Mouse (Mus musculus) midbrain, embryonic 13.5 days (tissue): ENCODE results near the gene Ccdc6. TPM values are rescaled to one million over a fixed set of nuclear protein-coding genes. Genes with fewer than 3 reads are reported as not detected.
A peak's percentile ranks its signal among the peaks of the same experiment; 100 is the strongest.

Experiments
- ATAC-seq: fragments of 200-750 bp; cut with Nextera tagmentation; 2 replicates; pipeline ENCODE4 v1.8.0; 2017; ENCODE audit warnings: mild to moderate bottlenecking, moderate TSS enrichment, moderate library complexity
- H3K27ac ChIP-seq: fragments of 300-500 bp; sonication (generic); 2 replicates; pipeline ENCODE4 v1.5.1; 2015; ENCODE audit warnings: inconsistent platforms, mild to moderate bottlenecking, moderate library complexity
- H3K27me3 ChIP-seq: fragments of 300-500 bp; sonication (generic); 2 replicates; pipeline ENCODE4 v1.6.1; 2015; ENCODE audit warnings: mild to moderate bottlenecking, inconsistent platforms
- H3K36me3 ChIP-seq: fragments of 300-500 bp; sonication (generic); 2 replicates; pipeline ENCODE4 v1.6.1; 2015; ENCODE audit warnings: mild to moderate bottlenecking, inconsistent platforms
- H3K4me1 ChIP-seq: fragments of 300-500 bp; sonication (generic); replicated peaks from 2 replicates; pipeline ENCODE4 v1.6.1; 2015; ENCODE audit warnings: inconsistent platforms
- H3K4me2 ChIP-seq: fragments of 300-500 bp; sonication (generic); replicated peaks from 2 replicates; pipeline ENCODE4 v1.6.1; 2015; ENCODE audit warnings: moderate library complexity, mild to moderate bottlenecking, inconsistent platforms
- H3K4me3 ChIP-seq: fragments of 300-500 bp; sonication (generic); replicated peaks from 2 replicates; pipeline ENCODE4 v1.5.1; 2015; ENCODE audit warnings: mild to moderate bottlenecking, inconsistent platforms
- H3K9ac ChIP-seq: fragments of 300-500 bp; sonication (generic); replicated peaks from 2 replicates; pipeline ENCODE4 v1.6.1; 2015; ENCODE audit warnings: mild to moderate bottlenecking, inconsistent platforms
- H3K9me3 ChIP-seq: fragments of 300-500 bp; sonication (generic); 2 replicates; pipeline ENCODE4 v1.6.1; 2016; ENCODE audit warnings: mild to moderate bottlenecking, inconsistent platforms
- whole genome bisulfite sequencing: fragments of 180-500 bp; shearing (Covaris S2); methylation state at CpG from one replicate; pipeline ENCODE4 v1.1.7; 2015; 5-methylcytosine and 5-hydroxymethylcytosine counted together
- polyA plus RNA-seq: library from polyadenylated mRNA; unstranded; fragments of >200 nt; fragmentation: Nextera tagmentation; extraction: Ambion mirVana; gene quantifications from 2 replicates; pipeline ENCODE4 v1.2.1, GENCODE M21; 2015

Gene Ccdc6
- polyA plus RNA-seq, 1 experiment from 2014 or later = 21.7 TPM

GRCm38 (mm10) chr10:70097291-70097901 lies 475 bp downstream of the Ccdc6 start:
- H3K4me3 ChIP-seq = peak overlapping the region; percentile 99
- H3K4me2 ChIP-seq = peak overlapping the region; percentile 82
- ATAC-seq = peak; percentile 53
- WGBS = under 1% methylated on average over 54 of the region's 58 CpGs
- peaks cover 9% of the 10 kb centered on the region; the same call in 1 of the 2 replicates for H3K36me3 ChIP-seq
- peak overlapping the region; percentile 95 for H3K9ac ChIP-seq
- H3K27ac ChIP-seq = peak overlapping the region; percentile 85
- peaks cover 46% of the 10 kb centered on the region for H3K4me1 ChIP-seq
- no peaks in the 10 kb centered on the region for H3K9me3 ChIP-seq
- no peaks in the 10 kb centered on the region for H3K27me3 ChIP-seq

DNA sequence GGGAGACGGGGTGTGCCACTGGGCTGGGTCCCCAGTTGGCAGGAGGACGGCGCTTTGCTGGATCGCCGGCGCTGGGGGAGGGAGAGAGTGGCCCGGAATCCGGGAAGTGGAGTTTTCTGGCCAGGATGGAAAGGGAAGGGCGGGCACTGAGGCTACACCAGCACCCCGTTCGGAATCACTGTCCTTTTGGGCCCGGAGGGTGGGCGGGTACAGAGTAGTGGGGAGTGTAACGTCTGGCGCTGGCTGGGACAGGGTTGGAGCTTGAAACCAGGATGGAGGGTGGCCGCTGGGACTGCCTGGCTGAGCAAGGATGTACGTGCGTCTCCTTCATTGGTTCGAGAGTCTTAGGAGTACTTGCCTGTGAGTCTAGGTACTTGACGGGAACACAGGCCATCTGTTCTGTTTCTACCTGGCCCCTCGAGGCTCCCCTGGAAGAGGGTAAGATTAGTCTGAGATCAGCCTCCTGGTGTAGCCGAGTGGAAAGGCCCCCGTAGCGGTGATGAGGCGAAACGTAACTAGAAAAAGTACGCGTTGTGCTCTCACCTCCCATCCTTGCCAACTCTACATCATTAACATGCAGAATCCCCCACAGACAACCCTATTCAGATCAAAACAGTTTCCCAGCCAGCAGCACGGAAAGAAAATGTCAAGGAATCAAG lies 1.1 kb downstream of the Ccdc6 start:
- H3K9me3 ChIP-seq = no peaks in the 10 kb centered on the region
- H3K36me3 ChIP-seq = peaks cover 11% of the 10 kb centered on the region
- peak overlapping the region; percentile 82 for H3K4me2 ChIP-seq
- peak overlapping the region; percentile 95 for H3K9ac ChIP-seq
- peak overlapping the region; percentile 99 for H3K4me3 ChIP-seq
- peak overlapping the region; percentile 85 for H3K27ac ChIP-seq
- peaks cover 46% of the 10 kb centered on the region for H3K4me1 ChIP-seq
- ATAC-seq = peak; percentile 73
- no peaks in the 10 kb centered on the region for H3K27me3 ChIP-seq
- WGBS = under 1% methylated on average over 29 of the region's 29 CpGs

DNA sequence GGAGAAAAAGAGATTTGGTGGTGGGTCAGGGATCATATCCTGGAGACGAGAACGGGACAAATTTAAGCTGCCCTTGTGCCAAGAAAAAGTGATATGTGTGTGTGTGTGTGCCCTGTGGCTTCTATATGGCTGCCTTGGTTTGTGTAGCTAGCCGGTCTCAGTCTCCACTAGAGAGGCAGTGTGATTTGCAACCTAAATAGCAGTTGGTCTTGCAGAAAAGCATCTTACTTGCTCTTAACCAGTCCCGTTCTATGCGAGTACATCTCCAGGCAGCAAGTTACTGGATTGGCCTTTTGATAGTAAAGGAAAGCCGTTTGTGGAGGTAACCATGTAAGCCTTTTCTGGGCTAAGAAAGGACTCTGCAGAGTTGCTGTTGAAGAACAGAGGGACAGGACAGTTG lies 1.7 kb downstream of the Ccdc6 start:
- peak overlapping the region; percentile 99 for H3K4me3 ChIP-seq
- ATAC-seq = no peak
- peaks cover 46% of the 10 kb centered on the region for H3K4me1 ChIP-seq
- peak overlapping the region; percentile 82 for H3K4me2 ChIP-seq
- peak overlapping the region; percentile 95 for H3K9ac ChIP-seq
- H3K27me3 ChIP-seq = no peaks in the 10 kb centered on the region
- H3K36me3 ChIP-seq = peaks cover 16% of the 10 kb centered on the region
- no peaks in the 10 kb centered on the region for H3K9me3 ChIP-seq
- 5% methylated on average over 6 of the region's 6 CpGs for WGBS
- peak overlapping the region; percentile 85 for H3K27ac ChIP-seq

DNA sequence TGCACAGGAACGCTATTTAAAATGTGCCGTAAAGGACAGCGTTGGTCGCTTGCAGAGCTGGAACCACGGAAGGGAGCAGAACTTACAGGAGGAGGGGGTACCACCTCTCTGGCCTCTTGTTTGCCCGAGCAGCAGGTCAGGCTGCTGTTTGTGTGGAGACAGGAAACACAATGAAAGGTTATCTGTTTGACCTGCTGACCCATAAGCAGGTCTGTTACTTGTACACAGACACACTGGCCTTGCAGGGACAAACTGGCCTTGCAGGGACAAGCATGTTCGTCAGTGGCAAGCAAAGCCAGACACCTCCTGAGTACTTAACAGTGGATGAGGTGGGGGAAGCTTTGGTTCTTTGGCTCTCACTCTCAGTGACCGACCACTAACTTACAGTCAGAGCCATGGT lies 2.1 kb downstream of the Ccdc6 start:
- H3K4me3 ChIP-seq = peak overlapping the region; percentile 99
- H3K4me1 ChIP-seq = peaks cover 46% of the 10 kb centered on the region
- no peaks in the 10 kb centered on the region for H3K9me3 ChIP-seq
- H3K36me3 ChIP-seq = peaks cover 20% of the 10 kb centered on the region
- peak overlapping the region; percentile 95 for H3K9ac ChIP-seq
- no peak for ATAC-seq
- 43% methylated on average over 8 of the region's 8 CpGs for WGBS
- H3K27ac ChIP-seq = peak overlapping the region; percentile 85
- peak overlapping the region; percentile 82 for H3K4me2 ChIP-seq
- H3K27me3 ChIP-seq = no peaks in the 10 kb centered on the region

DNA sequence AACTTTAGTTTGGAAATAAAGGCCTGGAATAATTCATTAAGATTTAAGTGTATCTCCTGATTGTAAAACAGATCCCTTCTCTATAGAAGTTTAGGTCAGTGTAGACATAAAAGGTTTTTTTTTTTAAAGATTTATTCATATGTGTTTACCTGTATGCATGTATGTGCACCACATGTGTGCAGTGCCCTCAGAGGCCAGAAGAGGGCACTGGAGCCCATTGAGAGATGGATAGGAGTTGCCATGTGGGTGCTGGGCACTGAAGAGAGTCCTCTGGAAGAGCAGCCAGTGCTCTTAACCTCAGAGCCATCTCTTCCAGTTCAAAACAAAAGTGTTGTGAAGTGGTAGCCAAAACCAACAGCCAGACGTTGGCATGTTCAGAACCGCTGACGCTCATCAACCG lies 5.2 kb downstream of the Ccdc6 start:
- no peaks in the 10 kb centered on the region for H3K27me3 ChIP-seq
- no peak for ATAC-seq
- WGBS = 99% methylated on average over 4 of the region's 4 CpGs
- H3K4me3 ChIP-seq = no peak overlapping the region
- H3K9me3 ChIP-seq = no peaks in the 10 kb centered on the region
- H3K36me3 ChIP-seq = peaks cover 27% of the 10 kb centered on the region
- H3K4me1 ChIP-seq = peaks cover 26% of the 10 kb centered on the region
- H3K9ac ChIP-seq = no peak overlapping the region
- H3K27ac ChIP-seq = no peak overlapping the region
- H3K4me2 ChIP-seq = no peak overlapping the region

- Histone ChIP-seq H3K9me3 (no peaks in the 10 kb centered on the region), H3K27ac (no peak overlapping the region), H3K4me1 (peaks cover 14% of the 10 kb centered on the region), H3K9ac (no peak overlapping the region), H3K4me3 (no peak overlapping the region), H3K27me3 (no peaks in the 10 kb centered on the region), H3K4me2 (no peak overlapping the region), H3K36me3 (peaks cover 17% of the 10 kb centered on the region)
- 75% methylated on average over 12 of the region's 13 CpGs for WGBS
- no peak for ATAC-seq
Measured at GRCm38 (mm10) chr10:70108016-70108415, 11.1 kb downstream of the Ccdc6 start.

DNA sequence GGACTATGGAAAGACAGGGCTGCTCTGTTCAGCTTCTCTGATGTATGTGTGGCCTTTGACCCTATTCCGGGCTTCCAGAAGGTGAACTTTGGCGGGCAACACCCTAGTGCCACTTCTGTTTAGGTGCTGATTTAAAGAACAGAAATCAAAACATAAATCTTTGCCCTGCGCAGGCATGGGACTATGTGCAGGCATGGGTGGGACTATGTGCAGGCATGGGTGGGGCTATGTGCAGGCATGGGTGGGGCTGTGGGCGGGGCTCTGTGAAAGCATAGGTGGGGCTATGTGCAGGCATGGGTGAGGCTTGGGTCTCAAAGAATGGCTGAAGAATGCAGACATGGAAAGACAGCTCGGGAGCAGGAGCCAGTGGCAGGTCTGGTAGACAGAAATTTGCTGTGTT lies 13.1 kb downstream of the Ccdc6 start:
- whole genome bisulfite sequencing = 80% methylated on average over 5 of the region's 5 CpGs
- H3K27me3 ChIP-seq = no peaks in the 10 kb centered on the region
- no peak overlapping the region for H3K27ac ChIP-seq
- peaks cover 14% of the 10 kb centered on the region for H3K4me1 ChIP-seq
- no peak for ATAC-seq
- no peaks in the 10 kb centered on the region for H3K9me3 ChIP-seq
- H3K4me3 ChIP-seq = no peak overlapping the region
- no peak overlapping the region for H3K4me2 ChIP-seq
- H3K9ac ChIP-seq = no peak overlapping the region
- H3K36me3 ChIP-seq = peaks cover 10% of the 10 kb centered on the region

- 95% methylated on average over 7 of the region's 7 CpGs for WGBS
- Histone ChIP-seq H3K27ac (no peak overlapping the region), H3K36me3 (peaks cover 8% of the 10 kb centered on the region), H3K9ac (no peak overlapping the region), H3K9me3 (no peaks in the 10 kb centered on the region), H3K4me2 (no peak overlapping the region), H3K4me1 (peaks cover 14% of the 10 kb centered on the region), H3K4me3 (no peak overlapping the region), H3K27me3 (no peaks in the 10 kb centered on the region)
- no peak for ATAC-seq
Measured at GRCm38 (mm10) chr10:70110815-70111214, 13.9 kb downstream of the Ccdc6 start.

- Histone ChIP-seq H3K27ac (no peak overlapping the region), H3K9ac (no peak overlapping the region), H3K4me2 (no peak overlapping the region), H3K4me3 (no peak overlapping the region), H3K4me1 (peaks cover 12% of the 10 kb centered on the region), H3K9me3 (no peaks in the 10 kb centered on the region), H3K27me3 (no peaks in the 10 kb centered on the region), H3K36me3 (peaks cover 8% of the 10 kb centered on the region)
- no peak for ATAC-seq
- WGBS = 92% methylated on average over 6 of the region's 6 CpGs
Measured at GRCm38 (mm10) chr10:70111643-70112042, 14.7 kb downstream of the Ccdc6 start.

DNA sequence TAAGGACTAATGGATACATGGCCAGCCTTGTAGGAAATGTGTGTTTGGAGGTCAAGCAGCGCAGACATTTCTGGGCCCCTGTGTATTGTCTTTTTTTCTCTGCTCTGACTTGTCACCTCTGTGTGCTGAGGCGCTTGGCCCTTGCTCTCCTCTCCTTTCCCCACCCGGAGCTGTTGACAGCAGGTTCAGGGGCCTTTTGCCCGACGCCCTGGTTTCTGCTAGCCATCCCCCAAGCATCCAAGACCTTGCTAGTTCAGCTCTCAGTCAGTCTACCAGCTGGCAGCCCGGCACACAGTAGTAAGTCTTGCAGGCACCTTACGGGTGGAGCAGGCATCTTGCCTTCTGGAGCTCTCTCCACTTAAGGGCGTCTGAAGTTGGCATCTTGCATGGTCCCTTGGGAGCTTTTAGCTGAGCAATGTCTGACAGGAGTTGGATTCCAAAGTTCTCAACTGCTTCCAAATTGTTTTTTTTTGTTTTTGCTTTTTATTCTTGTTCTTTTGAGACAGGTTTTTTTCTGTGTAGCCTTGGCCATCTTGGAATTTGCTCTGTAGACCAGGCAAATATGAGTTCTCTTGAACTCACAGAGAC lies 17.2 kb downstream of the Ccdc6 start:
- Histone ChIP-seq H3K9me3 (no peaks in the 10 kb centered on the region), H3K4me2 (no peak overlapping the region), H3K36me3 (peaks cover 8% of the 10 kb centered on the region), H3K4me1 (peaks cover 19% of the 10 kb centered on the region), H3K27ac (no peak overlapping the region), H3K4me3 (no peak overlapping the region), H3K9ac (no peak overlapping the region), H3K27me3 (no peaks in the 10 kb centered on the region)
- no peak for ATAC-seq
- WGBS = 95% methylated on average over 8 of the region's 8 CpGs

DNA sequence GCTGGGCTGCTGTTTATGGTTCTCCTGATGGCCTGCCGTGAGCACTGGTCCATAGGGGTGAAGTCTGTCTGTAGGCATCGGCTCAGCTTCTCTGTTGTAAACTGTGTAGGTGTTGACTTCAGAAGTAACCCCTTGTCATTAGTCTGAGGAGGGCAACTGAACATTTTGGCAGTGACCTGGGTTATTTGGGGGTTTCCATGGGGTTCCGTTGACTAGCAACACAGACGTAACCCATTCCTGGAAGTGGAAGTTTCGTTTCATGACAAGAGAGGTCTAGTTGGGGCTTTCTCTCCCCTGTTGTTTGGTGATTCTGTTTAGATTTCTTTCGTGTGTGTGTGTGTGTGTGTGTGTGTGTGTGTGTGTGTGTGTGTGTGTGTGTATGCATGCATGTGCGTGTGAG lies 19.5 kb downstream of the Ccdc6 start:
- 96% methylated on average over 7 of the region's 7 CpGs for WGBS
- Histone ChIP-seq H3K4me2 (no peak overlapping the region), H3K27me3 (no peaks in the 10 kb centered on the region), H3K4me3 (no peak overlapping the region), H3K9ac (no peak overlapping the region), H3K27ac (no peak overlapping the region), H3K9me3 (no peaks in the 10 kb centered on the region), H3K4me1 (peaks cover 34% of the 10 kb centered on the region), H3K36me3 (peaks cover 8% of the 10 kb centered on the region)
- no peak for ATAC-seq

DNA sequence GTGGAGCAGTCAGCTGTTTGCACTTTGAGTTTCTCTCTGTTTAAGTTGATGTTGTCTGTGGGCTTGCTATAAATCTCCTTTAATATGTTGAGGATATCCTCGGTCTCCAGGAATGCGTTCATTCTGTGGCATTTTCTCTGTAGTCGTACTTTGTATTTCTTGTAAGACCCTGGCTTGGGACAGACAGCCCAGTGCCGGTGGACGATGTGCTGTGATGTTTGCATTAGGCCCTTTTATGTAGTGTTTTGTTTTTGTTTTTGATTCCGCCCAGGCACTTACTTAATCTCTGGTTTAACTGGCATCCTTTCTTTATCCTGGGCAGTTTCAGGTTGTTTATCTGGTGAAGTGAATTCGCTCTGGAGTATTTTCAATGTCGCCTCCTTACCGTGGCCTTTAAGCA lies 22.5 kb downstream of the Ccdc6 start:
- Histone ChIP-seq H3K4me2 (peak overlapping the region; percentile 13; the same call in 1 of the 2 replicates), H3K36me3 (no peaks in the 10 kb centered on the region), H3K27ac (peak overlapping the region; percentile 69), H3K4me3 (no peak overlapping the region), H3K27me3 (no peaks in the 10 kb centered on the region), H3K9me3 (no peaks in the 10 kb centered on the region), H3K4me1 (peaks cover 41% of the 10 kb centered on the region), H3K9ac (peak overlapping the region; percentile 11; the same call in 1 of the 2 replicates)
- no peak for ATAC-seq
- WGBS = 15% methylated on average over 9 of the region's 9 CpGs
